Mouse (Mus musculus): ENCODE measurements around the gene N6amt1.

Gene N6amt1

GRCm38 (mm10) chr16:87387444-87387977 lies 33.5 kb downstream of the N6amt1 start:
- no peak for DNase-seq (ENCODE audit: low spot score)

DNA sequence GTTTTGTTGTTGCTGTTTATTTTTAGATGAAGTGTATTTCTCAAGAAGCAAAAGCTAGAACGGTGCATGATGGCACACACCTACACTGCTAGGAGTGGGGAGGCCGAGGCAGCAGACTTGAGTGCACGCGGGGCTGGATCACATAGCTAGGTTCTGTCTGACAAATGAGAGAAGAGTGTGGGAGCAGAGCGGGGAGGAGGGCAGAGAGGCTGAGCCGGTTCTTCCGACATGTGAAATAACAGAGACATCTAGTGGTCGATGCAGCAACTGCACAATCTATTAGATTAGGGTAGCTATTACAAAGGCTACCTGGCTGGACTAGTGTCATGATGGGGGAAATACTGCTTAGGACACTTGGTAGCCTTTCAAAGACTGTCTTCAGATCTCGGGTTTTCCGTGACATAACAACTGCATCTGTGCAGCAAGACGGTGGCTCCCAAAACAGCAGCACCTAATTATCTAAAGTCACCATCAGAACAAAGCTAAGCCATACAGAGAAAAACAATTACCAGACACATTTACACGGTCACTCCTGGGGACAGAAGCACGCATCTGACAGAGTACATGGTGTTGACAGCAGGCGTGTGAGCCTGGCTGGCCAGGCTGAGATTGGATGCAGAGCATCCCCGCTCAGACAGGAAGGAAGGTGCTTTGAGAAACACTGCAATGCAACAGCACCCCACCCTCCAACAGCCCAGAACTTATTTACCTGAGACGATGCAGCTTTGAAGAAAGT lies 40.0 kb downstream of the N6amt1 start:
- peak; percentile 68 for DNase-seq (ENCODE audit: low spot score)

GRCm38 (mm10) chr16:87405001-87405400 lies 51.0 kb downstream of the N6amt1 start:
- DNase-seq (ENCODE audit: low spot score) = no peak
